Mouse (Mus musculus) liver, adult 2 months (tissue): ENCODE data around the gene Casc3. TPM values are rescaled to one million over a fixed set of nuclear protein-coding genes. Genes with fewer than 3 reads are reported as not detected.
A peak's percentile ranks its signal among the peaks of the same experiment; 100 is the strongest.

Source experiments
- DNase-seq: peaks from one replicate; pipeline ENCODE4 v3.0.0-alpha.2; 2011; ENCODE audit warnings: low read depth, low spot score; ENCODE audit errors: extremely low read depth
- H3K27ac ChIP-seq: fragments of 200-500 bp; replicated peaks from 2 replicates; pipeline ENCODE4 v1.5.1; 2012; ENCODE audit warnings: low read depth, mild to moderate bottlenecking, control low read depth, inconsistent platforms, low read length; ENCODE audit not compliant: insufficient read depth
- H3K27me3 ChIP-seq: fragments of 200-500 bp; 2 replicates; pipeline ENCODE4 v1.6.1; 2012; ENCODE audit warnings: mild to moderate bottlenecking, moderate library complexity, low read length, inconsistent platforms; ENCODE audit not compliant: control insufficient read depth, insufficient read depth
- H3K36me3 ChIP-seq: fragments of 200-500 bp; 2 replicates; pipeline ENCODE4 v1.6.1; 2012; ENCODE audit warnings: low read length, inconsistent platforms; ENCODE audit not compliant: control insufficient read depth, insufficient read depth
- H3K4me1 ChIP-seq: fragments of 200-500 bp; 2 replicates; pipeline ENCODE4 v1.6.1; 2011; ENCODE audit warnings: low read length; ENCODE audit not compliant: control insufficient read depth, insufficient read depth
- H3K4me3 ChIP-seq: fragments of 200-500 bp; 2 replicates; pipeline ENCODE4 v1.5.1; 2011; ENCODE audit warnings: low read depth, mild to moderate bottlenecking, control low read depth, low read length, moderate library complexity; ENCODE audit not compliant: insufficient read depth
- H3K79me2 ChIP-seq: fragments of 200-500 bp; 2 replicates; pipeline ENCODE4 v1.6.1; 2012; ENCODE audit warnings: inconsistent platforms, mild to moderate bottlenecking, low read length, moderate library complexity; ENCODE audit not compliant: control insufficient read depth, insufficient read depth
- H3K9ac ChIP-seq: fragments of 200-500 bp; 2 replicates; pipeline ENCODE4 v1.6.1; 2012; ENCODE audit warnings: low read depth, mild to moderate bottlenecking, control low read depth, inconsistent platforms, low read length
- CTCF ChIP-seq: fragments of 200-500 bp; IDR thresholded peaks from 2 replicates; pipeline ENCODE4 v1.5.1; 2011; ENCODE audit warnings: low read depth, low read length, control low read depth
- POLR2A ChIP-seq: fragments of 200-500 bp; IDR thresholded peaks from 2 replicates; pipeline ENCODE4 v1.6.1; 2011; ENCODE audit warnings: low read length, control low read depth; ENCODE audit not compliant: insufficient read depth; ENCODE audit errors: extremely low read depth
- WGBS: fragments of 180-500 bp; shearing (Covaris S2); methylation state at CpG from one replicate; pipeline ENCODE4 v1.1.7; 2018; 5-methylcytosine and 5-hydroxymethylcytosine counted together
- polyA plus RNA-seq: library from polyadenylated mRNA; depleted of rRNA; stranded (reverse); fragments of >200 nt; gene quantifications from 2 replicates; pipeline ENCODE4 v1.2.3, GENCODE M21; 2012
- total RNA-seq: library from RNA; depleted of rRNA; stranded (reverse); fragments of >200 nt; gene quantifications from 2 replicates; pipeline ENCODE4 v1.2.3, GENCODE M21; 2014

The Casc3 gene
- total and polyA plus RNA-seq, 2 experiments = 3.6 to 12.5 TPM

- TF ChIP-seq POLR2A (no peak), CTCF (no peak)
- no peak for DNase-seq
- 28% methylated on average over 19 of the region's 19 CpGs for WGBS
- no peaks in the 10 kb centered on the region for H3K27me3 ChIP-seq
- H3K9ac ChIP-seq = no peak overlapping the region
- no peak overlapping the region for H3K27ac ChIP-seq
- H3K4me1 ChIP-seq = no peaks in the 10 kb centered on the region
- no peaks in the 10 kb centered on the region for H3K79me2 ChIP-seq
- H3K36me3 ChIP-seq = no peaks in the 10 kb centered on the region
- no peak overlapping the region; the same call in 1 of the 2 replicates for H3K4me3 ChIP-seq
Measured at GRCm38 (mm10) chr11:98849196-98849894, 44.6 kb downstream of the Casc3 start.

GRCm38 (mm10) chr11:98850100-98851093 lies 45.7 kb downstream of the Casc3 start:
- no peak for DNase-seq
- no peak overlapping the region for H3K4me3 ChIP-seq
- no peaks in the 10 kb centered on the region for H3K27me3 ChIP-seq
- no peaks in the 10 kb centered on the region for H3K79me2 ChIP-seq
- TF ChIP-seq CTCF (no peak), POLR2A (no peak)
- no peak overlapping the region for H3K27ac ChIP-seq
- H3K36me3 ChIP-seq = no peaks in the 10 kb centered on the region
- H3K9ac ChIP-seq = no peak overlapping the region
- no peaks in the 10 kb centered on the region for H3K4me1 ChIP-seq
- 87% methylated on average over 26 of the region's 26 CpGs for WGBS

GRCm38 (mm10) chr11:98854116-98854515 lies 49.4 kb downstream of the Casc3 start:
- H3K27ac ChIP-seq = no peak overlapping the region
- H3K27me3 ChIP-seq = no peaks in the 10 kb centered on the region
- H3K4me1 ChIP-seq = no peaks in the 10 kb centered on the region
- H3K36me3 ChIP-seq = no peaks in the 10 kb centered on the region
- no peak overlapping the region for H3K9ac ChIP-seq
- 92% methylated on average over 8 of the region's 8 CpGs for WGBS
- H3K4me3 ChIP-seq = no peak overlapping the region
- no peak for DNase-seq
- no peaks in the 10 kb centered on the region for H3K79me2 ChIP-seq
- no peak for TF ChIP-seq POLR2A
- TF ChIP-seq CTCF = no peak

GRCm38 (mm10) chr11:98854659-98855058 lies 50.0 kb downstream of the Casc3 start:
- Histone ChIP-seq H3K4me3 (no peak overlapping the region), H3K27ac (no peak overlapping the region), H3K27me3 (no peaks in the 10 kb centered on the region), H3K9ac (no peak overlapping the region), H3K36me3 (no peaks in the 10 kb centered on the region), H3K4me1 (no peaks in the 10 kb centered on the region), H3K79me2 (no peaks in the 10 kb centered on the region)
- WGBS = 94% methylated on average over 2 of the region's 2 CpGs
- TF ChIP-seq CTCF = no peak
- TF ChIP-seq POLR2A = no peak
- no peak for DNase-seq

GRCm38 (mm10) chr11:98858759-98859731 lies 54.3 kb downstream of the Casc3 start:
- Histone ChIP-seq H3K27ac (no peak overlapping the region), H3K27me3 (no peaks in the 10 kb centered on the region), H3K4me1 (peaks cover 3% of the 10 kb centered on the region), H3K4me3 (no peak overlapping the region), H3K79me2 (no peaks in the 10 kb centered on the region), H3K9ac (no peak overlapping the region), H3K36me3 (no peaks in the 10 kb centered on the region)
- 34% methylated on average over 14 of the region's 14 CpGs for WGBS
- peak; percentile 66 for DNase-seq
- TF ChIP-seq POLR2A = no peak
- TF ChIP-seq CTCF = peak; percentile 65
